Mouse (Mus musculus) brain, embryonic 14.5 days (tissue): Measurements from ENCODE around the gene Wee1. TPM values are rescaled to one million over a fixed set of nuclear protein-coding genes. Genes with fewer than 3 reads are reported as not detected.

Experiments used
- DNase-seq: peaks from one replicate; pipeline ENCODE4 v3.0.0-alpha.2; 2011; ENCODE audit warnings: low read depth
- CTCF ChIP-seq: fragments of 200-500 bp; IDR thresholded peaks from 2 replicates; pipeline ENCODE4 v1.5.1; 2012; ENCODE audit warnings: inconsistent platforms, mild to moderate bottlenecking, moderate library complexity, borderline replicate concordance; ENCODE audit not compliant: insufficient read depth, insufficient read length; ENCODE audit errors: extremely low read depth
- POLR2A ChIP-seq: fragments of 200-500 bp; IDR thresholded peaks from 2 replicates; pipeline ENCODE4 v1.6.1; 2012; ENCODE audit warnings: mild to moderate bottlenecking, inconsistent platforms, borderline replicate concordance; ENCODE audit not compliant: poor library complexity, insufficient read depth, insufficient read length, severe bottlenecking; ENCODE audit errors: extremely low read depth
- polyA plus RNA-seq: library from polyadenylated mRNA; depleted of rRNA; stranded (reverse); fragments of >200 nt; gene quantifications from 2 replicates; pipeline ENCODE4 v1.2.3, GENCODE M21; 2012

Gene Wee1
- polyA plus RNA-seq, 1 experiment, result 10.3 TPM

DNA sequence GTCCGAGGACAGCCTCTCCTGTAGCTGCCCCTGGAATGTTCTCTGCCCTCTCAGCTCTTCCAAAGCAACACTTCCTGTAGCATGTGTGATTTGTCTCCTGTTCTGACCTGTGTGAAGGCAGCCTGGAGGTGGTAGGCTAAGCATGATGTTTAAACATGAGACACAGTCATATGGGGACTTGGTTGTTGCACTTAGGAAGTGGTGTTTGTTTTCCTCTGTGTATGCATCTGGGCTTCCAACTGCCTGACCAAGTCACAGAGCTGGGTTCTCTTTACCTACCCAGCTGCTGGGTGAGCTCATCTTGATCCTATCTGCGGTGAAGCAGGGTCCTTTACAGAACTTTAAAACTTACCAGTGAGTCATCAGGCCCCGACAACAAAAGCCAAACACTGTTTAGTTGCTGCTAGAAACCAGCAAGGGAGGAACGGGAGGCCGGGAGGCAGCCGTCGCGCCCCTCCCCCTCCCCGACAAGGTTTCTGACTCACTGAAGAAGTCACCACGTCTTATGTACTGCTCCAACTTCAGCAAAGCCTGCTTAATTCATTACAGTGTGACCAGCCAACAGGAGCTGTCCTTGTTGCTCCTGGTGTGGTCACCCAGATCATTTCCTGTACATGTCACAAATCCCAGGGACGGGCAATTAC, 12.8 kb upstream of the Wee1 start:
- DNase-seq, result peak; percentile 44
- TF ChIP-seq CTCF (no peak), POLR2A (no peak)

GRCm38 (mm10) chr7:110110061-110110656, 11.7 kb upstream of the Wee1 start:
- no peak for TF ChIP-seq CTCF
- TF ChIP-seq POLR2A, result no peak
- peak; percentile 75 for DNase-seq

DNA sequence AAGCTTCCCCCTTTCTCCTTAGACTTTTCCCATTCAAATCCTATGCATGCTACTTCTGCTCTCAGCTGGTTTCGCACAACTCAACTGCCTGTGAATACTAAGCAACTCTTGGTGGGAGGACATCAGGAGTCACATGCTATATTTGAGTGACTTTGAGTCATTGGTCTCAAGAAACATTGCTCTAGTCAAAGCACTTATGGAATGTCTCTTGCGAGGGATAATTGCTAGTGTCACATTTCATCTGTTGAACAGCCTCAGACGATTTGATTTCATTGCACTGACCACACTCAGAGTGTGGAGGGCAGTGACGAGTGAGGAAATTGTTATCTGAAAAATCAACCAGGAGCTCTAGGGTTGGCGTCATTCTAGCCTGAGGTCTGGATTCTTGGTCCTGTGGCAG, 7.1 kb upstream of the Wee1 start:
- no peak for DNase-seq
- TF ChIP-seq POLR2A (no peak), CTCF (no peak)

- peak; percentile 40 for DNase-seq
- TF ChIP-seq POLR2A, result no peak
- no peak for TF ChIP-seq CTCF
Observed at GRCm38 (mm10) chr7:110116731-110117291, 5.0 kb upstream of the Wee1 start.

GRCm38 (mm10) chr7:110118448-110118847, 3.4 kb upstream of the Wee1 start:
- no peak for DNase-seq
- TF ChIP-seq CTCF (no peak), POLR2A (no peak)

DNA sequence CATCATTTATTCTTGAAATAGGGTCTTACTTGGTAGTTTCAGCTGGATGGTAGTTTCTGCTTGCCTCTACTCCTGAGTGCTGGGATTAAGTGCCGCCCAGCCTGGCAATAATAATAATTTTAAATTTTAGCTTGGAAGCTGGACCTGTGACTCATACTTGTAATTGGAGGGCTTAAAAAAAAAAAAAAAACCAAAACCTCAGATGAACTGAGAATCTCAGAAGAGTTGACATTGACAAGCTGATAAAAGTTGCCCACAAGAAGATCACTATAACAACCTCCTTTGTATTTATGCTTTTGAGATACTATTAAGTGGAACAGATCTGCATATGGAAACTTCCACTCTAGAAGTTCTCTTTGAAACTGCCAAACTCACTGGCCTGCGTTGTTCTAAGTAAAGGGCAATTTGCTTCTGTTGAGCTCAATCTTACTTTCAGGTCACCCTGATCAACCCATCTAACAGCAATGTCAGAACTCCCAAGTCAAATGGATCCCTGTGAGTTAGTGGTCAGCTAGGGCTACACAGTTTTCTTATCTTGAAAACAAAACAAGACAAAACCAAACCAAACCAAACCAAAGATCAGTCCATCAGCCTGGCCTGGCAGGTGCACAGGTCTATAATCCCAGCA, 1.6 kb upstream of the Wee1 start:
- DNase-seq, result no peak
- TF ChIP-seq CTCF (no peak), POLR2A (no peak)

- no peak for TF ChIP-seq POLR2A
- TF ChIP-seq CTCF, result no peak
- no peak for DNase-seq
Observed at GRCm38 (mm10) chr7:110121162-110121515, 707 bp upstream of the Wee1 start.

- no peak for TF ChIP-seq POLR2A
- no peak for TF ChIP-seq CTCF
- no peak for DNase-seq
Observed at GRCm38 (mm10) chr7:110122289-110122564, 381 bp downstream of the Wee1 start.

GRCm38 (mm10) chr7:110122565-110123422, 948 bp downstream of the Wee1 start:
- peak; percentile 82 for DNase-seq
- TF ChIP-seq CTCF (no peak), POLR2A (no peak)

DNA sequence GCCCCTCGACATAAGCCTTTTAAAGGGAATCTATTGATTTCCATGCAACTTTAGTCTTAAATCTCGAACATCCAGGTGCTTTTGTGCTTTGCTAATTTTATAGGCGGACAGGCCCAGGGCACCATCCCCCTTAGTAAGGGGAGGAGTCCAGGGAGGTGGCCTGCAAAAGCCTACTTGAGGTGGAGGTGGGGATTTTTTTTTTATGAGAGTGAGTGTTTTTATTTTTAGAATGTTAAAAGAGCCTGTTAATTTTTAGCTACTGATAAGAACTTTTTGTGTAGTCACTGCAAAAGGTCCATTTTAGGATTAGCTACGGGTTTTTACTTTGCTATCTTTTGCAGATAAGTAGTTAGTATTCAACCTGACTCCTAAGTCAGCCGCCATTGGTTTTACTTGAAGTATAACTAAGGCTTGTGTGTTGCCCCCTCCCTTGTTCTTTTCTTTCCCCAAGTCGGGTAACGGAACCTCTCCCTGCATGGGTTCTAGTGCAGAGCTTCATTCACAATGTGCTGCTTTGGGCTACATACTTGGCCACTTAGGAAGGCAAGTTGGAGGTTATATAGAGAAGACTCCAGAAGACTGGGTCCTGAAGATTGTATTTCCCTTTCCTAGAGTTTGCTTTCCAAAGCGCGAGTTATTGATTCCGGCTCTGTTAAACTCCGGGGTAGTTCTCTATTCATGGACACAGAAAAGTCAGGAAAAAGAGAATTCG, 2.2 kb downstream of the Wee1 start:
- no peak for TF ChIP-seq POLR2A
- TF ChIP-seq CTCF, result no peak

More for the DNA sequence above, 2.2 kb downstream of the Wee1 start:
- DNase-seq, result no peak
